Mouse (Mus musculus): ENCODE measurements at regions not wholly inside any gene's neighbourhood (a gene's known extent, or its start where the extent isn't known, plus 50 kb on each side); places are given as distances from the start of the nearest gene placed in this dataset.

GRCm38 (mm10) chr9:30234501-30235163, 192.3 kb upstream of the Snx19 start:
- no peak overlapping the region for H3K4me3 ChIP-seq (replicated peaks)
- H3K9me3 ChIP-seq (replicated peaks) = no peaks in the 10 kb centered on the region
- H3K9ac ChIP-seq = no peak overlapping the region
- no peaks in the 10 kb centered on the region for H3K27me3 ChIP-seq
- no peaks in the 10 kb centered on the region for H3K4me1 ChIP-seq
- H3K27ac ChIP-seq (replicated peaks) = no peak overlapping the region
- no peaks in the 10 kb centered on the region for H3K36me3 ChIP-seq
- no peak overlapping the region for H3K4me2 ChIP-seq (replicated peaks)
- WGBS = 68% methylated on average over 8 of the region's 8 CpGs
- peak; percentile 54; the same call in 1 of the 2 replicates for ATAC-seq (ENCODE audit: insufficient number of reproducible peaks, low FRiP score, low TSS enrichment, low read depth)

GRCm38 (mm10) chr9:30235791-30236190, 191.1 kb upstream of the Snx19 start:
- no peaks in the 10 kb centered on the region for H3K4me1 ChIP-seq
- ATAC-seq (ENCODE audit: insufficient number of reproducible peaks, low FRiP score, low TSS enrichment, low read depth) = no peak
- H3K36me3 ChIP-seq = no peaks in the 10 kb centered on the region
- H3K27me3 ChIP-seq = no peaks in the 10 kb centered on the region
- H3K4me2 ChIP-seq (replicated peaks) = no peak overlapping the region
- no peaks in the 10 kb centered on the region for H3K9me3 ChIP-seq (replicated peaks)
- H3K9ac ChIP-seq = no peak overlapping the region
- WGBS = 65% methylated on average over 3 of the region's 3 CpGs
- H3K27ac ChIP-seq (replicated peaks) = no peak overlapping the region
- no peak overlapping the region for H3K4me3 ChIP-seq (replicated peaks)

GRCm38 (mm10) chr9:30242107-30242506, 184.8 kb upstream of the Snx19 start:
- Histone ChIP-seq H3K4me2 (replicated peaks) (no peak overlapping the region), H3K4me3 (replicated peaks) (no peak overlapping the region), H3K27me3 (no peaks in the 10 kb centered on the region), H3K9me3 (replicated peaks) (no peaks in the 10 kb centered on the region), H3K36me3 (no peaks in the 10 kb centered on the region), H3K9ac (no peak overlapping the region), H3K27ac (replicated peaks) (no peak overlapping the region), H3K4me1 (no peaks in the 10 kb centered on the region)
- 82% methylated on average over 5 of the region's 5 CpGs for WGBS
- no peak for ATAC-seq (ENCODE audit: insufficient number of reproducible peaks, low FRiP score, low TSS enrichment, low read depth)

- H3K4me2 ChIP-seq (replicated peaks) = peak overlapping the region; percentile 12; the same call in 1 of the 2 replicates
- 16% methylated on average over 11 of the region's 11 CpGs for WGBS
- peak; percentile 72 for ATAC-seq (ENCODE audit: insufficient number of reproducible peaks, low FRiP score, low TSS enrichment, low read depth)
Measured at GRCm38 (mm10) chr9:30264533-30265168, 162.3 kb upstream of the Snx19 start.

GRCm38 (mm10) chr9:30271081-30271480, 155.8 kb upstream of the Snx19 start:
- H3K9me3 ChIP-seq (replicated peaks) = no peaks in the 10 kb centered on the region
- no peak overlapping the region for H3K4me3 ChIP-seq (replicated peaks)
- no peaks in the 10 kb centered on the region for H3K27me3 ChIP-seq
- no peak overlapping the region for H3K9ac ChIP-seq
- H3K4me2 ChIP-seq (replicated peaks) = no peak overlapping the region
- no peak overlapping the region for H3K27ac ChIP-seq (replicated peaks)
- H3K36me3 ChIP-seq = no peaks in the 10 kb centered on the region
- 58% methylated on average over 5 of the region's 5 CpGs for WGBS
- H3K4me1 ChIP-seq = no peaks in the 10 kb centered on the region
- ATAC-seq (ENCODE audit: insufficient number of reproducible peaks, low FRiP score, low TSS enrichment, low read depth) = no peak

More at GRCm38 (mm10) chr9:30264533-30265168, 162.3 kb upstream of the Snx19 start:
- no peak overlapping the region for H3K4me3 ChIP-seq (replicated peaks)
- H3K4me1 ChIP-seq = 0 out of 2 replicates have a peak, but pooled peaks cover 7% of the 10 kb centered on the region
- H3K36me3 ChIP-seq = no peaks in the 10 kb centered on the region
- H3K27ac ChIP-seq (replicated peaks) = no peak overlapping the region
- H3K9me3 ChIP-seq (replicated peaks) = no peaks in the 10 kb centered on the region
- H3K27me3 ChIP-seq = no peaks in the 10 kb centered on the region
- no peak overlapping the region for H3K9ac ChIP-seq

- H3K4me2 ChIP-seq (replicated peaks) = no peak overlapping the region
- no peaks in the 10 kb centered on the region for H3K27me3 ChIP-seq
- H3K9ac ChIP-seq = no peak overlapping the region
- H3K27ac ChIP-seq (replicated peaks) = no peak overlapping the region
- no peaks in the 10 kb centered on the region for H3K9me3 ChIP-seq (replicated peaks)
- WGBS = 55% methylated on average over 4 of the region's 4 CpGs
- ATAC-seq (ENCODE audit: insufficient number of reproducible peaks, low FRiP score, low TSS enrichment, low read depth) = no peak
- no peak overlapping the region for H3K4me3 ChIP-seq (replicated peaks)
- no peaks in the 10 kb centered on the region for H3K4me1 ChIP-seq
- no peaks in the 10 kb centered on the region for H3K36me3 ChIP-seq
Measured at GRCm38 (mm10) chr9:30273836-30274235, 153.1 kb upstream of the Snx19 start.

GRCm38 (mm10) chr9:30278231-30278630, 148.7 kb upstream of the Snx19 start:
- Histone ChIP-seq H3K27me3 (no peaks in the 10 kb centered on the region), H3K9me3 (replicated peaks) (no peaks in the 10 kb centered on the region), H3K36me3 (no peaks in the 10 kb centered on the region), H3K4me1 (no peaks in the 10 kb centered on the region), H3K27ac (replicated peaks) (no peak overlapping the region), H3K4me2 (replicated peaks) (no peak overlapping the region), H3K9ac (no peak overlapping the region), H3K4me3 (replicated peaks) (no peak overlapping the region)
- no peak for ATAC-seq (ENCODE audit: insufficient number of reproducible peaks, low FRiP score, low TSS enrichment, low read depth)
- 50% methylated on average over 1 of the region's 1 CpGs for WGBS

GRCm38 (mm10) chr9:30283080-30283770, 143.7 kb upstream of the Snx19 start:
- WGBS = 92% methylated on average over 12 of the region's 12 CpGs
- ATAC-seq (ENCODE audit: insufficient number of reproducible peaks, low FRiP score, low TSS enrichment, low read depth) = no peak
- H3K4me1 ChIP-seq = peaks cover 7% of the 10 kb centered on the region; the same call in 1 of the 2 replicates

GRCm38 (mm10) chr9:30283771-30284148, 143.1 kb upstream of the Snx19 start:
- H3K9me3 ChIP-seq (replicated peaks) = no peaks in the 10 kb centered on the region
- no peak overlapping the region for H3K9ac ChIP-seq
- no peaks in the 10 kb centered on the region for H3K27me3 ChIP-seq
- no peak for ATAC-seq (ENCODE audit: insufficient number of reproducible peaks, low FRiP score, low TSS enrichment, low read depth)
- H3K36me3 ChIP-seq = no peaks in the 10 kb centered on the region
- H3K4me3 ChIP-seq (replicated peaks) = no peak overlapping the region
- peaks cover 7% of the 10 kb centered on the region; the same call in 1 of the 2 replicates for H3K4me1 ChIP-seq
- H3K4me2 ChIP-seq (replicated peaks) = no peak overlapping the region
- WGBS = 81% methylated on average over 4 of the region's 4 CpGs
- H3K27ac ChIP-seq (replicated peaks) = no peak overlapping the region

More at GRCm38 (mm10) chr9:30283080-30283770, 143.7 kb upstream of the Snx19 start:
- no peak overlapping the region for H3K9ac ChIP-seq
- no peak overlapping the region for H3K4me2 ChIP-seq (replicated peaks)
- H3K27ac ChIP-seq (replicated peaks) = no peak overlapping the region
- H3K27me3 ChIP-seq = no peaks in the 10 kb centered on the region
- H3K9me3 ChIP-seq (replicated peaks) = no peaks in the 10 kb centered on the region
- no peak overlapping the region for H3K4me3 ChIP-seq (replicated peaks)
- H3K36me3 ChIP-seq = no peaks in the 10 kb centered on the region

GRCm38 (mm10) chr9:30284562-30285323, 142.2 kb upstream of the Snx19 start:
- Histone ChIP-seq H3K9me3 (replicated peaks) (no peaks in the 10 kb centered on the region), H3K36me3 (no peaks in the 10 kb centered on the region), H3K4me2 (replicated peaks) (no peak overlapping the region), H3K4me3 (replicated peaks) (no peak overlapping the region), H3K27me3 (no peaks in the 10 kb centered on the region), H3K27ac (replicated peaks) (no peak overlapping the region), H3K4me1 (peaks cover 7% of the 10 kb centered on the region; the same call in 1 of the 2 replicates), H3K9ac (no peak overlapping the region)
- 38% methylated on average over 16 of the region's 16 CpGs for WGBS
- no peak; the same call in 1 of the 2 replicates for ATAC-seq (ENCODE audit: insufficient number of reproducible peaks, low FRiP score, low TSS enrichment, low read depth)

- Histone ChIP-seq H3K9me3 (replicated peaks) (no peaks in the 10 kb centered on the region), H3K36me3 (no peaks in the 10 kb centered on the region), H3K27ac (replicated peaks) (no peak overlapping the region), H3K9ac (no peak overlapping the region), H3K27me3 (no peaks in the 10 kb centered on the region), H3K4me1 (peaks cover 7% of the 10 kb centered on the region; the same call in 1 of the 2 replicates), H3K4me2 (replicated peaks) (no peak overlapping the region), H3K4me3 (replicated peaks) (no peak overlapping the region)
- 71% methylated on average over 2 of the region's 2 CpGs for WGBS
- no peak for ATAC-seq (ENCODE audit: insufficient number of reproducible peaks, low FRiP score, low TSS enrichment, low read depth)
Measured at GRCm38 (mm10) chr9:30285324-30285599, 141.6 kb upstream of the Snx19 start.
